Mouse (Mus musculus) ES-E14 (cell line): ENCODE measurements around the gene Rxra.

ENCODE experiments used
- CHD2 ChIP-seq: IDR thresholded peaks from 2 replicates; pipeline ENCODE4 v1.6.1; 2014; ENCODE audit warnings: mild to moderate bottlenecking, low read depth, low read length, inconsistent platforms
- HCFC1 ChIP-seq: IDR thresholded peaks from 2 replicates; pipeline ENCODE4 v1.6.1; 2012; ENCODE audit warnings: low read length, inconsistent platforms, borderline replicate concordance; ENCODE audit not compliant: insufficient read depth
- MAFK ChIP-seq: IDR thresholded peaks from 2 replicates; pipeline ENCODE4 v1.6.1; 2014; ENCODE audit warnings: mild to moderate bottlenecking, low read depth, low read length, inconsistent platforms; ENCODE audit not compliant: insufficient read depth

DNA sequence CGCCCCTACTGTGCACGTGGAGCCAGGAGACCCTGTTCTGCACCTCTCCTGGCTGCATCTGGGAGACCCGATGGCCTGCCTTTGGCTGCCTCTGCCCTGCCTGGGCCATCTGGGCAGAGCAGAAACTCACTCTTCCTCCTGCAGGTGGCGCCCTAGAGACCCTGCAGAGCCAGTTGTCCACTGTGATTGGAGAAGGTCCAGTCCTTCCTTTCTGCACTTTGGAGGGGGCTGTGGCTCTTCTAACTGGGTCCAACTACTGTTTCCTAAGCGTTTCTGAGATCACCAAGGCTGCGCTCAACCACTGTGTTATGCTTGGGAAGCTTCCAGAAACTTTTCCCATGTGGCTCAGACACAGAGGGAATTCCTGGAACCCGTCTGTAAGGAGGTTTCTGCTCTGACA, 95.7 kb downstream of the Rxra start:
- TF ChIP-seq CHD2, result no peak
- no peak for TF ChIP-seq MAFK
- no peak for TF ChIP-seq HCFC1
